Mouse (Mus musculus): Measurements from ENCODE around the gene A830018L16Rik.

A830018L16Rik gene

GRCm38 (mm10) chr1:11652773-11653172 lies 238.9 kb downstream of the A830018L16Rik start:
- DNase-seq (ENCODE audit: low spot score in 2 of 2): no peak

- DNase-seq (ENCODE audit: low spot score in 2 of 2): no peak
These were observed 243.6 kb downstream of the A830018L16Rik start for GRCm38 (mm10) chr1:11657341-11658060.

GRCm38 (mm10) chr1:11658061-11658625 lies 244.2 kb downstream of the A830018L16Rik start:
- DNase-seq (ENCODE audit: low spot score in 2 of 2): no peak

GRCm38 (mm10) chr1:11744749-11745314 lies 330.9 kb downstream of the A830018L16Rik start:
- DNase-seq (ENCODE audit: low spot score in 2 of 2): no peak

GRCm38 (mm10) chr1:11748424-11748823 lies 334.5 kb downstream of the A830018L16Rik start:
- no peak for DNase-seq (ENCODE audit: low spot score in 2 of 2)

- no peak for DNase-seq (ENCODE audit: low spot score in 2 of 2)
These were observed 336.2 kb downstream of the A830018L16Rik start for GRCm38 (mm10) chr1:11750065-11750464.

GRCm38 (mm10) chr1:11750607-11751006 lies 336.7 kb downstream of the A830018L16Rik start:
- DNase-seq (ENCODE audit: low spot score in 2 of 2): no peak

- DNase-seq (ENCODE audit: low spot score in 2 of 2): no peak
These were observed 338.1 kb downstream of the A830018L16Rik start for GRCm38 (mm10) chr1:11751996-11752395.

- DNase-seq (ENCODE audit: low spot score in 2 of 2): no peak
These were observed 374.4 kb downstream of the A830018L16Rik start for GRCm38 (mm10) chr1:11788264-11788663.

- no peak for DNase-seq (ENCODE audit: low spot score in 2 of 2)
These were observed 378.9 kb downstream of the A830018L16Rik start for GRCm38 (mm10) chr1:11792820-11793219.

- DNase-seq (ENCODE audit: low spot score in 2 of 2): no peak
These were observed 381.8 kb downstream of the A830018L16Rik start for GRCm38 (mm10) chr1:11795666-11796065.

- no peak for DNase-seq (ENCODE audit: low spot score in 2 of 2)
These were observed 458.9 kb downstream of the A830018L16Rik start for GRCm38 (mm10) chr1:11872847-11873246.

GRCm38 (mm10) chr1:11873573-11873972 lies 459.7 kb downstream of the A830018L16Rik start:
- DNase-seq (ENCODE audit: low spot score in 2 of 2): no peak

GRCm38 (mm10) chr1:11881706-11882105 lies 467.8 kb downstream of the A830018L16Rik start:
- no peak for DNase-seq (ENCODE audit: low spot score in 2 of 2)

GRCm38 (mm10) chr1:11895715-11896114 lies 481.8 kb downstream of the A830018L16Rik start:
- DNase-seq (ENCODE audit: low spot score in 2 of 2): no peak

GRCm38 (mm10) chr1:11915873-11916272 lies 502.0 kb downstream of the A830018L16Rik start:
- no peak for DNase-seq (ENCODE audit: low spot score in 2 of 2)

- no peak for DNase-seq (ENCODE audit: low spot score in 2 of 2)
These were observed 523.1 kb downstream of the A830018L16Rik start for GRCm38 (mm10) chr1:11936984-11937383.

GRCm38 (mm10) chr1:11959421-11960206 lies 545.7 kb downstream of the A830018L16Rik start:
- no peak for DNase-seq (ENCODE audit: low spot score in 2 of 2)

- DNase-seq (ENCODE audit: low spot score in 2 of 2): no peak
These were observed 568.8 kb downstream of the A830018L16Rik start for GRCm38 (mm10) chr1:11982590-11983136.

- no peak for DNase-seq (ENCODE audit: low spot score in 2 of 2)
These were observed 576.1 kb downstream of the A830018L16Rik start for GRCm38 (mm10) chr1:11990011-11990410.

GRCm38 (mm10) chr1:11996297-11996878 lies 582.5 kb downstream of the A830018L16Rik start:
- DNase-seq (ENCODE audit: low spot score in 2 of 2): no peak

- no peak for DNase-seq (ENCODE audit: low spot score in 2 of 2)
These were observed 583.7 kb downstream of the A830018L16Rik start for GRCm38 (mm10) chr1:11997574-11997973.
